Mouse (Mus musculus) embryonic facial prominence, embryonic 15.5 days (tissue): Measurements from ENCODE around the gene Kcnk6. TPM values are rescaled to one million over a fixed set of nuclear protein-coding genes. Genes with fewer than 3 reads are reported as not detected.

Experiments
- ATAC-seq: fragments of 200-750 bp; cut with Nextera tagmentation; 2 replicates; pipeline ENCODE4 v1.8.0; 2017; ENCODE audit warnings: low read depth, moderate TSS enrichment; ENCODE audit not compliant: insufficient number of reproducible peaks, low FRiP score, low TSS enrichment
- H3K27ac ChIP-seq: fragments of 300-500 bp; sonication (generic); replicated peaks from 2 replicates; pipeline ENCODE4 v1.5.1; 2015; ENCODE audit warnings: mild to moderate bottlenecking, inconsistent platforms
- H3K27me3 ChIP-seq: fragments of 300-500 bp; sonication (generic); 2 replicates; pipeline ENCODE4 v1.6.1; 2015; ENCODE audit warnings: inconsistent platforms
- H3K36me3 ChIP-seq: fragments of 300-500 bp; sonication (generic); 2 replicates; pipeline ENCODE4 v1.6.1; 2015; ENCODE audit warnings: mild to moderate bottlenecking, inconsistent platforms
- H3K4me1 ChIP-seq: fragments of 300-500 bp; sonication (generic); 2 replicates; pipeline ENCODE4 v1.6.1; 2015; ENCODE audit warnings: inconsistent platforms
- H3K4me2 ChIP-seq: fragments of 300-500 bp; sonication (generic); replicated peaks from 2 replicates; pipeline ENCODE4 v1.6.1; 2015; ENCODE audit warnings: mild to moderate bottlenecking, inconsistent platforms
- H3K4me3 ChIP-seq: fragments of 300-500 bp; sonication (generic); replicated peaks from 2 replicates; pipeline ENCODE4 v1.5.1; 2015; ENCODE audit warnings: mild to moderate bottlenecking, inconsistent platforms
- H3K9ac ChIP-seq: fragments of 300-500 bp; sonication (generic); 2 replicates; pipeline ENCODE4 v1.6.1; 2015; ENCODE audit warnings: inconsistent platforms
- H3K9me3 ChIP-seq: fragments of 300-500 bp; sonication (generic); replicated peaks from 2 replicates; pipeline ENCODE4 v1.6.1; 2016; ENCODE audit warnings: inconsistent platforms
- WGBS: fragments of 180-500 bp; shearing (Covaris S2); methylation state at CpG from one replicate; pipeline ENCODE4 v1.1.7; 2015; 5-methylcytosine and 5-hydroxymethylcytosine counted together
- polyA plus RNA-seq: library from polyadenylated mRNA; unstranded; fragments of >200 nt; fragmentation: Nextera tagmentation; extraction: Ambion mirVana; gene quantifications from 2 replicates; pipeline ENCODE4 v1.2.1, GENCODE M21; 2015

Kcnk6 gene
- 3.3 and 4.2 TPM in 2 replicates for polyA plus RNA-seq

- Histone ChIP-seq H3K27ac (no peak within 1 kb of the TSS), H3K4me2 (peak within 1 kb of the TSS; percentile 96), H3K36me3 (no peaks in the 10 kb centered on the region), H3K4me3 (peak within 1 kb of the TSS; percentile 70), H3K9ac (peak within 1 kb of the TSS; percentile 63), H3K9me3 (no peaks in the 10 kb centered on the region), H3K27me3 (peaks cover 9% of the 10 kb centered on the region), H3K4me1 (peaks cover 17% of the 10 kb centered on the region; the same call in 1 of the 2 replicates)
- 1% methylated on average over 62 of the region's 62 CpGs for WGBS
- peak; percentile 64; the same call in 1 of the 2 replicates for ATAC-seq
Observed at GRCm38 (mm10) chr7:29232247-29233013, at the start of gene Kcnk6. Gene Kcnk6 (minus strand): TSS chr7:29232515.

- Histone ChIP-seq H3K27ac (peak within 1 kb of the TSS; percentile 89), H3K36me3 (no peaks in the 10 kb centered on the region), H3K4me1 (peaks cover 27% of the 10 kb centered on the region), H3K27me3 (peaks cover 27% of the 10 kb centered on the region), H3K9ac (peak within 1 kb of the TSS; percentile 55), H3K4me3 (peak within 1 kb of the TSS; percentile 61), H3K9me3 (no peaks in the 10 kb centered on the region), H3K4me2 (peak within 1 kb of the TSS; percentile 99)
- WGBS = 1% methylated on average over 80 of the region's 80 CpGs
- peak; percentile 82 for ATAC-seq
Observed at GRCm38 (mm10) chr7:29281201-29282073, 49.1 kb upstream of the Kcnk6 start, which contains the start of gene Spint2. Gene Spint2 (minus strand): TSS chr7:29281912.

- H3K4me1 ChIP-seq = peaks cover 30% of the 10 kb centered on the region
- ATAC-seq = no peak
- WGBS = 9% methylated on average over 13 of the region's 13 CpGs
- no peaks in the 10 kb centered on the region for H3K36me3 ChIP-seq
- H3K27me3 ChIP-seq = peaks cover 27% of the 10 kb centered on the region
- peak overlapping the region; percentile 61 for H3K4me3 ChIP-seq
- H3K4me2 ChIP-seq = peak overlapping the region; percentile 99
- no peaks in the 10 kb centered on the region for H3K9me3 ChIP-seq
- no peak overlapping the region for H3K27ac ChIP-seq
- no peak overlapping the region for H3K9ac ChIP-seq
Observed at GRCm38 (mm10) chr7:29280801-29281200, 48.5 kb upstream of the Kcnk6 start.

GRCm38 (mm10) chr7:29279924-29280323, 47.6 kb upstream of the Kcnk6 start:
- WGBS = 67% methylated on average over 8 of the region's 8 CpGs
- Histone ChIP-seq H3K27ac (no peak overlapping the region), H3K4me1 (peaks cover 30% of the 10 kb centered on the region), H3K36me3 (no peaks in the 10 kb centered on the region), H3K4me2 (peak overlapping the region; percentile 99), H3K9me3 (no peaks in the 10 kb centered on the region), H3K9ac (no peak overlapping the region), H3K4me3 (peak overlapping the region; percentile 61), H3K27me3 (peaks cover 27% of the 10 kb centered on the region)
- ATAC-seq = no peak

- no peaks in the 10 kb centered on the region for H3K9me3 ChIP-seq
- no peak overlapping the region for H3K27ac ChIP-seq
- no peak overlapping the region for H3K4me3 ChIP-seq
- ATAC-seq = no peak
- peaks cover 30% of the 10 kb centered on the region for H3K4me1 ChIP-seq
- no peak overlapping the region for H3K9ac ChIP-seq
- peaks cover 27% of the 10 kb centered on the region for H3K27me3 ChIP-seq
- no peaks in the 10 kb centered on the region for H3K36me3 ChIP-seq
- H3K4me2 ChIP-seq = no peak overlapping the region
Observed at GRCm38 (mm10) chr7:29279261-29279660, 46.9 kb upstream of the Kcnk6 start.

GRCm38 (mm10) chr7:29277510-29277909, 45.2 kb upstream of the Kcnk6 start:
- Histone ChIP-seq H3K36me3 (no peaks in the 10 kb centered on the region), H3K9me3 (no peaks in the 10 kb centered on the region), H3K4me2 (no peak overlapping the region), H3K4me3 (no peak overlapping the region), H3K9ac (no peak overlapping the region), H3K27ac (no peak overlapping the region), H3K4me1 (peaks cover 39% of the 10 kb centered on the region), H3K27me3 (peaks cover 24% of the 10 kb centered on the region)
- no peak for ATAC-seq
- 62% methylated on average over 4 of the region's 4 CpGs for WGBS

GRCm38 (mm10) chr7:29276715-29277114, 44.4 kb upstream of the Kcnk6 start:
- H3K27me3 ChIP-seq = peaks cover 16% of the 10 kb centered on the region
- peaks cover 34% of the 10 kb centered on the region for H3K4me1 ChIP-seq
- no peak for ATAC-seq
- H3K9me3 ChIP-seq = no peaks in the 10 kb centered on the region
- WGBS = 45% methylated on average over 5 of the region's 5 CpGs
- H3K36me3 ChIP-seq = no peaks in the 10 kb centered on the region
- H3K4me3 ChIP-seq = no peak overlapping the region
- H3K4me2 ChIP-seq = no peak overlapping the region
- no peak overlapping the region; the same call in 1 of the 2 replicates for H3K27ac ChIP-seq
- H3K9ac ChIP-seq = no peak overlapping the region

- Histone ChIP-seq H3K9ac (no peak overlapping the region), H3K4me2 (no peak overlapping the region), H3K27me3 (no peaks in the 10 kb centered on the region), H3K4me3 (no peak overlapping the region), H3K36me3 (no peaks in the 10 kb centered on the region), H3K4me1 (peaks cover 28% of the 10 kb centered on the region), H3K9me3 (no peaks in the 10 kb centered on the region), H3K27ac (peak overlapping the region; percentile 39; the same call in 1 of the 2 replicates)
- WGBS = 60% methylated on average over 8 of the region's 8 CpGs
- ATAC-seq = no peak
Observed at GRCm38 (mm10) chr7:29271687-29272465, 39.6 kb upstream of the Kcnk6 start.

- ATAC-seq = no peak
- WGBS = 77% methylated on average over 4 of the region's 4 CpGs
- Histone ChIP-seq H3K9ac (no peak overlapping the region), H3K4me2 (no peak overlapping the region), H3K27me3 (no peaks in the 10 kb centered on the region), H3K36me3 (no peaks in the 10 kb centered on the region), H3K9me3 (no peaks in the 10 kb centered on the region), H3K27ac (0 out of 2 replicates have a peak overlapping the region, but pooled peaks have one; percentile 17), H3K4me1 (peaks cover 28% of the 10 kb centered on the region), H3K4me3 (no peak overlapping the region)
Observed at GRCm38 (mm10) chr7:29270445-29270844, 38.1 kb upstream of the Kcnk6 start.

- ATAC-seq = no peak
- no peaks in the 10 kb centered on the region for H3K36me3 ChIP-seq
- no peak overlapping the region for H3K9ac ChIP-seq
- H3K27me3 ChIP-seq = no peaks in the 10 kb centered on the region
- no peak overlapping the region for H3K4me3 ChIP-seq
- no peak overlapping the region for H3K27ac ChIP-seq
- H3K9me3 ChIP-seq = no peaks in the 10 kb centered on the region
- peaks cover 24% of the 10 kb centered on the region for H3K4me1 ChIP-seq
- WGBS = 38% methylated on average over 4 of the region's 4 CpGs
- no peak overlapping the region for H3K4me2 ChIP-seq
Observed at GRCm38 (mm10) chr7:29266931-29267330, 34.6 kb upstream of the Kcnk6 start.
